Mouse (Mus musculus) neural tube, embryonic 15.5 days (tissue): ENCODE measurements around the gene Glis3. TPM values are rescaled to one million over a fixed set of nuclear protein-coding genes. Genes with fewer than 3 reads are reported as not detected.

Experiments used
- ATAC-seq: fragments of 200-750 bp; cut with Nextera tagmentation; 2 replicates; pipeline ENCODE4 v1.8.0; 2017; ENCODE audit warnings: mild to moderate bottlenecking, moderate TSS enrichment, moderate library complexity; ENCODE audit not compliant: low FRiP score
- H3K27ac ChIP-seq: fragments of 300-500 bp; sonication (generic); replicated peaks from 2 replicates; pipeline ENCODE4 v1.5.1; 2015; ENCODE audit warnings: mild to moderate bottlenecking, inconsistent platforms
- H3K27me3 ChIP-seq: fragments of 300-500 bp; sonication (generic); replicated peaks from 2 replicates; pipeline ENCODE4 v1.6.1; 2015; ENCODE audit warnings: inconsistent platforms
- H3K36me3 ChIP-seq: fragments of 300-500 bp; sonication (generic); 2 replicates; pipeline ENCODE4 v1.6.1; 2015; ENCODE audit warnings: inconsistent platforms
- H3K4me1 ChIP-seq: fragments of 300-500 bp; sonication (generic); 2 replicates; pipeline ENCODE4 v1.6.1; 2015; ENCODE audit warnings: inconsistent platforms
- H3K4me2 ChIP-seq: fragments of 300-500 bp; sonication (generic); 2 replicates; pipeline ENCODE4 v1.6.1; 2015; ENCODE audit warnings: inconsistent platforms, mild to moderate bottlenecking, moderate library complexity
- H3K4me3 ChIP-seq: fragments of 300-500 bp; sonication (generic); replicated peaks from 2 replicates; pipeline ENCODE4 v1.5.1; 2015; ENCODE audit warnings: mild to moderate bottlenecking, inconsistent platforms
- H3K9ac ChIP-seq: fragments of 300-500 bp; sonication (generic); replicated peaks from 2 replicates; pipeline ENCODE4 v1.6.1; 2015; ENCODE audit warnings: mild to moderate bottlenecking, inconsistent platforms
- H3K9me3 ChIP-seq: fragments of 300-500 bp; sonication (generic); replicated peaks from 2 replicates; pipeline ENCODE4 v1.6.1; 2016; ENCODE audit warnings: inconsistent platforms
- WGBS: fragments of 180-500 bp; shearing (Covaris S2); methylation state at CpG from one replicate; pipeline ENCODE4 v1.1.7; 2015; ENCODE audit warnings: mixed read lengths; 5-methylcytosine and 5-hydroxymethylcytosine counted together
- polyA plus RNA-seq: library from polyadenylated mRNA; unstranded; fragments of >200 nt; fragmentation: Nextera tagmentation; extraction: Ambion mirVana; gene quantifications from 2 replicates; pipeline ENCODE4 v1.2.1, GENCODE M21; 2015

Glis3 gene
- polyA plus RNA-seq, 1 experiment from 2014 or later = 2.5 TPM

DNA sequence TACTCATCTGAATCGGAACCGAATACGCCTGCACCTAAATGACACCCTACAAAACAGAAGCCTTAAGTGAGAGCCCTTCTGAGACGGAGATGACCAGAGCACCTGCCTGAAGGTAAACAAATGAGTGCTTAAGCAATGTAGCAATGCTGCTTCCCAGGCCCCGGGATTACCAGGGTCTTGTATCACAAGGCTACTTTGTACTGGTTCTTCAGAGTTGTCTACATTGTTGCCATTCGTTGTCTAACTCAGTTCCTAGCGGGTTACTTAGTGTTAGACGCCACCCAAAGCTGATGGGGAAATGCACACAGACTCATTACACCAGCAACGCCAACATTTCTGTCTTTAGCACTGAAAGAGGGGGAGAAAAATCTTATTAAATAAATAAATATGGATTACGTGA lies 120.5 kb downstream of the Glis3 start:
- no peak overlapping the region for H3K4me3 ChIP-seq
- 82% methylated on average over 10 of the region's 10 CpGs for WGBS
- no peak for ATAC-seq
- H3K27me3 ChIP-seq = no peaks in the 10 kb centered on the region
- no peak overlapping the region for H3K4me2 ChIP-seq
- H3K36me3 ChIP-seq = no peaks in the 10 kb centered on the region
- no peak overlapping the region for H3K27ac ChIP-seq
- H3K4me1 ChIP-seq = 0 out of 2 replicates have a peak, but pooled peaks cover 9% of the 10 kb centered on the region
- H3K9ac ChIP-seq = no peak overlapping the region
- no peaks in the 10 kb centered on the region for H3K9me3 ChIP-seq

DNA sequence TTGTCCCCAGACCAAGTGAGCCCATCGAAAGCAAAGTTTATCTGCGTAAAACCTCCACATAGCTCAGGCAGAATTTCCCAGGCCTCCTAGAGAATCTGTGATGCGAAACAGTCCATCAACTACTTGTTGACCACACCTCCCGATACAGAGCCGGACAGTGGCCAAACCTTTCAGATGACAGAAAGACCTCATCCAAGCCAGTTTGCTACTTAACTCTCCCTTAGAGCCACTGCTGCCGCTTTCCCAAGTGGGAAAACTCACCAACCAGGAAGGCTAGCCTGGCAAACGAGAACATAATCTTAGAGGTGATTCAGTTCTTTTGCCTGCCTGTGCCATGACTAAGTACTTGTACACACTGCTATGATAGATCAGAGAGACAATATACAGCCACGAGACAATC lies 121.2 kb downstream of the Glis3 start:
- Histone ChIP-seq H3K27ac (no peak overlapping the region), H3K36me3 (no peaks in the 10 kb centered on the region), H3K9me3 (no peaks in the 10 kb centered on the region), H3K4me3 (no peak overlapping the region), H3K4me1 (0 out of 2 replicates have a peak, but pooled peaks cover 9% of the 10 kb centered on the region), H3K4me2 (no peak overlapping the region), H3K27me3 (no peaks in the 10 kb centered on the region), H3K9ac (no peak overlapping the region)
- 69% methylated on average over 8 of the region's 8 CpGs for WGBS
- ATAC-seq = no peak

DNA sequence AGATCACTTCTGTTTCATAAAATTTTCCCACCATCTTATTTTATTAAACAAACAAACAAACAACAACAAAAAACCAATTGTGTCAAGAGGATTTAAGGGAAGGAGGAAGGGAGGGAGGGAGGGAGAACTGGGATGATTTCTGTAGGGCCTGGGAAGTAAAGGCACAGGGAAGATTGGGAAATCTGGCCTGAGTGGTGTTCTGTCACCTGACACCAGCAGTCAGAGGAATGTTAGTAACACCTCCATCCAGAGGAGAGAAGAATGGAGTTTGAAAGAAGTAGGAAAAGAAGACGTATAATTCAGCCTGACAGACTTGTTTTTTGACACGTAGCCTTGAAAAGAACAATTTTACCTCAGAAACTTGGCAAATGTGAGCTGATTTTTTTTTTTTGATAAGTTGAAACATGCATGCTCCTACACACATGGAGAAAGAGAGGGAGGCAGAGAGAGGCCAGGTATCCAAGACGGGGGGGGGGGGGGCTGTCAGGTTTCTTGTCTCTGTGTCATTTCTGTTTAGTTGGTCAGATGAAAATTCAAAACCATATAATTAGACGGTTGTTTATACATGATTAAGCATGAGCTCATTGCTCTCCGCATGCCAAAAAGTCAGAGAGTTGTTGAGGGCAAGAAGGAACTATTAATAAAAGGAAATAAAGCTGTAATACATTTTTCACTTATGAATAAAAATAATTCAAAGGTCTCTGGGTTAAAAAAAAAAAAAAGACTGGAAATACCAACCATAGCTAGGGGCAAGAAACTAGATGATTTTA lies 122.1 kb downstream of the Glis3 start:
- no peak overlapping the region for H3K4me2 ChIP-seq
- 65% methylated on average over 5 of the region's 5 CpGs for WGBS
- no peaks in the 10 kb centered on the region for H3K9me3 ChIP-seq

DNA sequence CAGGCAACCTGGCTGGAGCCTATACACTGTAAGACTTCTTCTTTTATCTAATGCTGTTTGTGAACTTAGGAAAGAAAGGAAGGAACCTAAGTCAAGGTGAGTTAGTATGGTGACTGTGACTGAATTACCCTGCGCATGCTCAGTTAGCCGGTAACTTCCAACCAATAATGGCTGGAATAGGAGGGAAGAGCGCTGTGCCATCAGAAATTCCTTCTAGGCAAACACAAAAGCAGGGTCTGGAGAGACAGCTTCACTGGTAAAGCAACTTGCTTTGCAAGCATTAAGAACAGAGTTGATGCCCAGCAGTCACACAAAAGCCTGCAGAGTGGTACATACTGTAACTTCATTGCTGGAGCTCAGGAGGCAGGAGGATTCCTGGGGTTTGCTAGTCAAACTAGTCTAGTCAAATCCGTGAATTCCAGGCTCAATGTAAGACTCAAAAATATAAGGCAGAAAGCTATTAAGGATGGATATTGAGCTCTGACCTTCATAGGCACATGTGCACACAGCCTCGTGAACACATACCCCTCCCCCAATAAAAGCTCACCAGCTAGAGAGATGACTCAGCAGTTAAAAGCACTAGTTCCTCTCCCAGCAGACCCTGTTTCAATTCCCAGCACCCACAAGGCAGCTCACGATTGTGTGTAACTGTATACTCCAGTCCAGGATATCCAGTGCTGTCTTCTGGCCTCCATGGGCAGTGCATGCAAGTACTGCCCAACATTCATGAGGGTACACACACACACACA lies 124.5 kb downstream of the Glis3 start:
- H3K27ac ChIP-seq = no peak overlapping the region
- no peaks in the 10 kb centered on the region for H3K27me3 ChIP-seq
- ATAC-seq = no peak
- H3K9me3 ChIP-seq = no peaks in the 10 kb centered on the region
- H3K4me2 ChIP-seq = no peak overlapping the region
- no peak overlapping the region for H3K4me3 ChIP-seq
- H3K4me1 ChIP-seq = 0 out of 2 replicates have a peak, but pooled peaks cover 4% of the 10 kb centered on the region
- H3K36me3 ChIP-seq = no peaks in the 10 kb centered on the region
- H3K9ac ChIP-seq = no peak overlapping the region
- 87% methylated on average over 6 of the region's 6 CpGs for WGBS

More for the DNA sequence above, 122.1 kb downstream of the Glis3 start:
- Histone ChIP-seq H3K27me3 (no peaks in the 10 kb centered on the region), H3K4me3 (no peak overlapping the region), H3K27ac (no peak overlapping the region), H3K36me3 (no peaks in the 10 kb centered on the region), H3K4me1 (0 out of 2 replicates have a peak, but pooled peaks cover 9% of the 10 kb centered on the region), H3K9ac (no peak overlapping the region)
- ATAC-seq = no peak

DNA sequence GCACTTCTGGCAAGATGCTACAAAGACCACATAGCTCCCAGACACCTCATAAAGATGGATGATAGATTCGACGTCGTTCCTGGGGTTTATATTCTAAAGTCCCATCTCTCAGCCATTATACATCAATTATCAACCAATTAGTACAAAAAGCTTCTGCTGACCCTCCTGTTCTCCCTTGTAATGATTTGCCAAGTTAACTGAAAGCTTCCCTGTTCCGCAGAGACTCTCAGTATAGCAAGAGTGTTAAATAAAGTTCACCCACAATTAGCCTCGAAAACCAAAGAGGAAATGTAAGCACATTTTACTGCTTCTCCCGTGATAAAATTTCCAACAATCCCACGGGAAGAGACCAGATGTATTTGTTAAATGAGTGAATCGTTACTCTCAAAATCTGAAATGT lies 129.3 kb downstream of the Glis3 start:
- WGBS = 32% methylated on average over 8 of the region's 8 CpGs
- H3K4me3 ChIP-seq = no peak overlapping the region
- H3K27me3 ChIP-seq = no peaks in the 10 kb centered on the region
- H3K9me3 ChIP-seq = no peaks in the 10 kb centered on the region
- no peak overlapping the region for H3K9ac ChIP-seq
- H3K4me1 ChIP-seq = no peaks in the 10 kb centered on the region
- no peak for ATAC-seq
- H3K36me3 ChIP-seq = no peaks in the 10 kb centered on the region
- no peak overlapping the region for H3K4me2 ChIP-seq
- H3K27ac ChIP-seq = no peak overlapping the region

DNA sequence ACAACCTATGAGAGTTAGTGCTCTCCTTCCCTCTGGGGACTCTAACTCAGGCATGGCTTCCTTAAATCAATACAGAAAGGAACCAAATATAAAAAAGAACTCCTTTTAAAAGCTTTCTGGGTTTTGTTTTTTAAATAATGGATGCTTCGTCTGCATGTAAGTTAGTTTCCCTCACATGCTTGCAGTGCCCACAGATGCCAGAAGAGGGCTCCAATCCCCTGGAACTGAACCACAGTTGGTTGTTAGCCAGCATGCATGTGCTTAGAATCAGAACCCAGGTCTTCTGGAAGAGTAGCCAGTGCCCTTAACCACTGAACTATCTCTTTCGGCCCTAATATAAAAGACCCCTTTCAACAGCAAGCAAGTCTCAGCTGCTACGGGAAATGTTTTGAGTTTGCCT lies 132.9 kb downstream of the Glis3 start:
- Histone ChIP-seq H3K36me3 (no peaks in the 10 kb centered on the region), H3K9me3 (no peaks in the 10 kb centered on the region), H3K4me1 (no peaks in the 10 kb centered on the region), H3K27me3 (no peaks in the 10 kb centered on the region), H3K4me2 (no peak overlapping the region), H3K4me3 (no peak overlapping the region), H3K27ac (no peak overlapping the region), H3K9ac (no peak overlapping the region)
- no peak for ATAC-seq
- 95% methylated on average over 3 of the region's 3 CpGs for WGBS

DNA sequence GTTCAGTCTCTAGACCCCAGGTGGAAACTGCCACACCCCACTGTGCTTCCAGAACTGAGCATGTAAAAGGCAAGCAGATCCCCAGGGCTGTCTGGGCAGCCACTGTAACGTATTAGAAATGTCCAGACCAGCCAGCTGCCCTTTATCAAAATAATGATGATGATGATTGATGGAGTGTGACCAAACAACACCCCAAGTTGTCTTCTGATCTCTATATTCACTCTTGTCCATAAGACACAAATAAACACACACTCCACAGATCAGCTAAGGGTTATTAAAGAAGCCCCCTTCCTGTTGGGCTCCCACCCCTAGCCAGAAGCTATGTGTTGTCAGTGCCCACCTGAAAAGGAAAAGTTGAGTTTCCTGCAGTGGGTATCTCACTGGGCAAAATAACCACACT lies 134.4 kb downstream of the Glis3 start:
- Histone ChIP-seq H3K36me3 (no peaks in the 10 kb centered on the region), H3K4me1 (no peaks in the 10 kb centered on the region), H3K27ac (no peak overlapping the region), H3K4me3 (no peak overlapping the region), H3K4me2 (no peak overlapping the region), H3K27me3 (no peaks in the 10 kb centered on the region), H3K9me3 (no peaks in the 10 kb centered on the region), H3K9ac (no peak overlapping the region)
- WGBS = 21% methylated on average over 1 of the region's 1 CpGs
- ATAC-seq = no peak

DNA sequence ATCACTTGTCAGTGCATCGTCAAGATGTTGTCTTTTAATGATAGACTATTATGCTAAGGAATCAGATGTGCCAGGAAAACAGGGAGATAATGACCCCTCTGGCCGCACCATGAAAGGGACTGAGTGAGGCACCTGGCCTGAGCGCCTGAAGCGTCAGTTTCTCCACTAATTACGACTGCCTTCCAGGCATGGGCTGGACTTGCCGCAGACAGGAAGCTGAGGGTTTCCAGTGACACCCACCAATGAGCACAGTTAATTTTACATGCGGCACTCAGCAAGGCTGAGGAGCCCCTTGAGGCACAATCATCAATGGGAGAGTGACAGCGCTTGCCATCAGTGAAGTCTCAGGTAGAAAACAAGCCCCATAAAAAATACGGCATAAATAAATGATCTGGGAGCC lies 141.1 kb downstream of the Glis3 start:
- Histone ChIP-seq H3K4me1 (peaks cover 7% of the 10 kb centered on the region; the same call in 1 of the 2 replicates), H3K27me3 (no peaks in the 10 kb centered on the region), H3K4me3 (no peak overlapping the region), H3K9ac (no peak overlapping the region), H3K36me3 (no peaks in the 10 kb centered on the region), H3K4me2 (no peak overlapping the region), H3K9me3 (no peaks in the 10 kb centered on the region), H3K27ac (no peak overlapping the region)
- WGBS = 31% methylated on average over 9 of the region's 9 CpGs
- no peak for ATAC-seq

DNA sequence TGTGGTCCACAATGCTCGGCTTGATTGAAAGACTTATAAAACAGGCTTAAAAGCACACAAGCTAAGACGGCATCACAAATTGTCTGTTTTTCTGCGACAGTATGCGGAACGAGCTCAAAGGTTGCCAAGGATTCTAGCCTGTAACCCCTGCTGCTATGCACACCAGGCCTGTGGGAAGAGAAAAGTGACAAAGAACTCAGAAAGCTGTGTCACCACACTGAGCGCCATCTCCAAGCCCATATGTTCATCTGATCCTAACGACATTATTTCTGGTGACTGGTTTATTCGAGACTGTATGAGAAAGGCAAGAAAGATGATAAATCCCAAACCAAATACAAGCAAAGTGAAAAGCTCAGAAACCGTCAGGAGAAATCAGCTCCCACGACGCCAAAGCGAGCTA lies 144.9 kb downstream of the Glis3 start:
- H3K4me2 ChIP-seq = no peak overlapping the region
- H3K9ac ChIP-seq = no peak overlapping the region
- no peak overlapping the region for H3K4me3 ChIP-seq
- no peak overlapping the region for H3K27ac ChIP-seq
- no peaks in the 10 kb centered on the region for H3K36me3 ChIP-seq
- 61% methylated on average over 12 of the region's 12 CpGs for WGBS
- no peaks in the 10 kb centered on the region for H3K9me3 ChIP-seq
- H3K27me3 ChIP-seq = no peaks in the 10 kb centered on the region
- peaks cover 7% of the 10 kb centered on the region; the same call in 1 of the 2 replicates for H3K4me1 ChIP-seq
- ATAC-seq = no peak

DNA sequence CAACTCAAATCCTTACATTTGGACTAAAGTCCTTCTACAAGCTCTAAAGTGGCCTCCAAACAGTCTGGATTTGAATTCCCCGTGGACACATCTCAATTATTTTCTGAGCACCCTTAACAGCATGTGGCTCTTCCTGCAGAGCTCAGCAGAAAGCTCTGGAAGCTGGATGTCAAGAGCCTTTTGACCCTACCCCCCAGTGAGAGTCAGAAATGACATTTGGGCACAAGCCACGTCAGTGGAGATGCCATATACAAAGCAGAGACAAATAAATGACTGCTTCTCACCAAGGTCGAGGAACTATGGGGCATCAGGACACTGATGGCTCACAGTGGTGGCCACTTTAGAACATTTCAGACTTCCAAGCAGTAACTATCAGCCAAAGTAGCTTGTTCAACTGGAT lies 146.3 kb downstream of the Glis3 start:
- no peak for ATAC-seq
- H3K4me3 ChIP-seq = no peak overlapping the region
- peaks cover 2% of the 10 kb centered on the region; the same call in 1 of the 2 replicates for H3K4me1 ChIP-seq
- H3K9me3 ChIP-seq = no peaks in the 10 kb centered on the region
- no peaks in the 10 kb centered on the region for H3K27me3 ChIP-seq
- no peaks in the 10 kb centered on the region for H3K36me3 ChIP-seq
- H3K4me2 ChIP-seq = no peak overlapping the region
- H3K9ac ChIP-seq = no peak overlapping the region
- WGBS = 82% methylated on average over 3 of the region's 3 CpGs
- no peak overlapping the region for H3K27ac ChIP-seq

DNA sequence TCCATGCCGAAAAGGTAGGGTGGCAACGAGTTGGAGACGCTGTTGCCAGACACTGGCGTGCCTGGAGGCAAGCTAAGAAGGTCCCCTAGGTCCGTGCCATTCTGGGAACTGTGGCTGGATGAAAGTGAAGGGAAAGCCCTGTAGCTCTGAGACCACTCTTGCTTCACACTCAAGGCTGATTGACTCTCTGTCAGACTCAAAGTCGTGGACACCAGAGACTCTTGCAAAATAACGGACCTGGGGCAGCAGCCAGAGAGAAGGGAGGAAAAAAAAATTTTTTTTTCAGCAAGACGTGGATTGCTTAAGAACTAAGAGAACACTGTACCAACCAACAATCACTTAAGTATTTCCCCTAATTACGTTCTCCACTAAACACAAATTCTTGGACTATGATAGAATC lies 148.1 kb downstream of the Glis3 start:
- ATAC-seq = no peak
- no peaks in the 10 kb centered on the region for H3K36me3 ChIP-seq
- WGBS = 89% methylated on average over 9 of the region's 9 CpGs
- no peak overlapping the region for H3K4me2 ChIP-seq
- no peaks in the 10 kb centered on the region for H3K9me3 ChIP-seq
- no peaks in the 10 kb centered on the region for H3K4me1 ChIP-seq
- no peaks in the 10 kb centered on the region for H3K27me3 ChIP-seq
- no peak overlapping the region for H3K27ac ChIP-seq
- no peak overlapping the region for H3K4me3 ChIP-seq
- H3K9ac ChIP-seq = no peak overlapping the region

DNA sequence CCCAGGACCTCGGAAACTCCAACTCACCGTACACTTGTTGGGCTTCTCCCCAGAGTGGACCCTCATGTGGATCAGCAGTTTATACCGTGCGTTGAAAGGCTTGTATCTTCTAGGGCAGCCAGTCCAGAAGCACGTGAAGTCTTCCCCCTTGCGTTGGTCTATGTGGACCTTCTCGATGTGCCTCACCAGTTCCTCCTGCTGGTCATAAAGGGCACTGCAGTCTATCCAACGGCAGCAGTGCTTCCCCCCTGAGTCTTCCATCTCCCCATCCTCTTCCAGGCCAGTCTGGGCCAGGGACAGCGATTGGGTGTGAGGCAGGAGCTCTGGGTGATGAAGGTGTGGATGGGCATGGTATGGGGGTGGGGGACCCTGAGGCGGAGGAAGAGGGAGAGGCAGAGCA lies 149.0 kb downstream of the Glis3 start:
- no peak overlapping the region for H3K27ac ChIP-seq
- H3K4me1 ChIP-seq = no peaks in the 10 kb centered on the region
- ATAC-seq = no peak
- no peak overlapping the region for H3K4me2 ChIP-seq
- no peak overlapping the region for H3K9ac ChIP-seq
- 76% methylated on average over 10 of the region's 10 CpGs for whole genome bisulfite sequencing
- no peaks in the 10 kb centered on the region for H3K27me3 ChIP-seq
- no peak overlapping the region for H3K4me3 ChIP-seq
- H3K9me3 ChIP-seq = no peaks in the 10 kb centered on the region
- H3K36me3 ChIP-seq = no peaks in the 10 kb centered on the region
